Mouse (Mus musculus) C2C12 (cell line): Measurements from ENCODE around the gene Aff3.

ENCODE experiments used
- CEBPB ChIP-seq: IDR thresholded peaks from one replicate; pipeline ENCODE4 v1.6.1; 2011; ENCODE audit warnings: low read depth, mild to moderate bottlenecking, control low read depth, moderate library complexity
- CTCF ChIP-seq: IDR thresholded peaks from one replicate; pipeline ENCODE4 v1.5.1; 2011; ENCODE audit not compliant: control insufficient read depth, insufficient read depth, insufficient read length

GRCm38 (mm10) chr1:38233121-38233520 lies 431.6 kb downstream of the Aff3 start:
- no peak for TF ChIP-seq CTCF
- TF ChIP-seq CEBPB: no peak
